Mouse (Mus musculus): ENCODE measurements around the gene Lama5. TPM values are rescaled to one million over a fixed set of nuclear protein-coding genes. Genes with fewer than 3 reads are reported as not detected.
A peak's percentile ranks its signal among the peaks of the same experiment; 100 is the strongest.

Gene Lama5
- polyA plus RNA-seq, 1 experiment from 2014 or later: 28.2 TPM

GRCm38 (mm10) chr2:180215011-180215461 lies 10.6 kb downstream of the Lama5 start:
- Histone ChIP-seq H3K9me3 (ENCODE audit: control insufficient read depth, low read length) (no peaks in the 10 kb centered on the region), H3K9ac (ENCODE audit: low read depth, low read length) (no peak overlapping the region), H3K27me3 (replicated peaks; ENCODE audit: control insufficient read depth, insufficient read depth, low read length) (no peaks in the 10 kb centered on the region), H3K4me3 (ENCODE audit: low read depth, low read length) (no peak overlapping the region), H3K27ac (replicated peaks; ENCODE audit: low read depth, low read length) (no peak overlapping the region), H3K4me2 (ENCODE audit: low read depth, low read length) (no peak overlapping the region), H3K36me3 (ENCODE audit: control insufficient read depth, insufficient read depth, low read length) (no peaks in the 10 kb centered on the region), H3K4me1 (ENCODE audit: control insufficient read depth, insufficient read depth, low read length) (peaks cover 8% of the 10 kb centered on the region; the same call in 1 of the 2 replicates)
- no peak for ATAC-seq (ENCODE audit: low read depth)
- WGBS: 63% methylated on average over 8 of the region's 8 CpGs
- DNase-seq (ENCODE audit: low spot score): no peak

- no peak overlapping the region for H3K9ac ChIP-seq (ENCODE audit: low read depth, low read length)
- peaks cover 8% of the 10 kb centered on the region; the same call in 1 of the 2 replicates for H3K4me1 ChIP-seq (ENCODE audit: control insufficient read depth, insufficient read depth, low read length)
- no peaks in the 10 kb centered on the region for H3K36me3 ChIP-seq (ENCODE audit: control insufficient read depth, insufficient read depth, low read length)
- ATAC-seq (ENCODE audit: low read depth): no peak
- H3K27me3 ChIP-seq (replicated peaks; ENCODE audit: control insufficient read depth, insufficient read depth, low read length): no peaks in the 10 kb centered on the region
- no peak for DNase-seq (ENCODE audit: low spot score)
- no peak overlapping the region for H3K27ac ChIP-seq (replicated peaks; ENCODE audit: low read depth, low read length)
- no peak overlapping the region for H3K4me2 ChIP-seq (ENCODE audit: low read depth, low read length)
- 74% methylated on average over 4 of the region's 4 CpGs for WGBS
- no peaks in the 10 kb centered on the region for H3K9me3 ChIP-seq (ENCODE audit: control insufficient read depth, low read length)
- H3K4me3 ChIP-seq (ENCODE audit: low read depth, low read length): no peak overlapping the region
Measured at GRCm38 (mm10) chr2:180214352-180214978, 11.2 kb downstream of the Lama5 start.

GRCm38 (mm10) chr2:180212255-180212654 lies 13.4 kb downstream of the Lama5 start:
- H3K4me3 ChIP-seq (ENCODE audit: low read depth, low read length): no peak overlapping the region
- H3K36me3 ChIP-seq (ENCODE audit: control insufficient read depth, insufficient read depth, low read length): no peaks in the 10 kb centered on the region
- H3K9ac ChIP-seq (ENCODE audit: low read depth, low read length): no peak overlapping the region
- 87% methylated on average over 3 of the region's 3 CpGs for WGBS
- 0 out of 2 replicates have a peak, but pooled peaks cover 3% of the 10 kb centered on the region for H3K4me1 ChIP-seq (ENCODE audit: control insufficient read depth, insufficient read depth, low read length)
- H3K27me3 ChIP-seq (replicated peaks; ENCODE audit: control insufficient read depth, insufficient read depth, low read length): no peaks in the 10 kb centered on the region
- ATAC-seq (ENCODE audit: low read depth) (no peak), DNase-seq (ENCODE audit: low spot score) (no peak)
- no peaks in the 10 kb centered on the region for H3K9me3 ChIP-seq (ENCODE audit: control insufficient read depth, low read length)
- H3K27ac ChIP-seq (replicated peaks; ENCODE audit: low read depth, low read length): no peak overlapping the region
- no peak overlapping the region for H3K4me2 ChIP-seq (ENCODE audit: low read depth, low read length)

DNA sequence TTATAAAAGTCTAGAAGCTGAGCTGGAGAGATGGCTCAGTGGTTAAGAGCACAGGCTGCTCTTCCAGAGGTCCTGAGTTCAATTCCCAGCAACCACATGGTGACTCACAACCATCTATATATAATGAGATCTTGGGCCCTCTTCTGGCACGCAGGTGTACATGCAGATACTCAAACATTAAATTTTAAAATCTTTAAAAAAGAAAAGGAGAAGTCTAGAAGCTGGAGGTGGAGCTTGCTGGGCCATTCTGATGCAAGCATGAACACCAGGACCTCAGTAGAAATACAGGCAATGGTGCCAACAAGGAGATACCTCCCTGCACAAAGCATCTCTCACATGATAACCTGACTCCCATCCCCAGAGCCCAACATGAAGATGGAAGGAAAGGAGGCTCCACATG lies 16.7 kb downstream of the Lama5 start:
- ATAC-seq (ENCODE audit: low read depth): no peak
- no peaks in the 10 kb centered on the region for H3K27me3 ChIP-seq (replicated peaks; ENCODE audit: control insufficient read depth, insufficient read depth, low read length)
- no peaks in the 10 kb centered on the region for H3K36me3 ChIP-seq (ENCODE audit: control insufficient read depth, insufficient read depth, low read length)
- no peak overlapping the region for H3K9ac ChIP-seq (ENCODE audit: low read depth, low read length)
- WGBS: 71% methylated on average over 1 of the region's 1 CpGs
- no peaks in the 10 kb centered on the region for H3K9me3 ChIP-seq (ENCODE audit: control insufficient read depth, low read length)
- no peak overlapping the region for H3K27ac ChIP-seq (replicated peaks; ENCODE audit: low read depth, low read length)
- no peak overlapping the region for H3K4me2 ChIP-seq (ENCODE audit: low read depth, low read length)
- DNase-seq (ENCODE audit: low spot score): no peak
- no peaks in the 10 kb centered on the region for H3K4me1 ChIP-seq (ENCODE audit: control insufficient read depth, insufficient read depth, low read length)
- no peak overlapping the region for H3K4me3 ChIP-seq (ENCODE audit: low read depth, low read length)

DNA sequence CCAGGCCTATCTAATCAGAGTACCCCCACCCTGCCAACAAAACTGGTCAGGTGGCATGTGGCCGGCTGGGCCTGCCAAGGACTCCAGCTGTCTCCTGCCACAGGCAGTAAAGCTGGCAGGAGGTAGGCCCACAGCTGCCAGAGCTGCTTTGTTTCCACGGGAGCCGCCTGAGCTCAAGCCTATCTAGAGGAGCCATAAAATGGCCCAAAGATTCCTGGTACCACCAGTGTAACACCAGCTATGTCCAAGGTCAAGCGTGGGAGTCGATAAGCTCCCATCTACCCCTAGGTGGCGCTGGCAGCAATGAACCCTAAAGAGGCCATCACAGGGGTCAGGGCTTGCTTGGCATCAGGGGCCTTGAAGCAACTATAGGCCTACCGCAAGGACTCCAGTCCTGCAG lies 17.8 kb downstream of the Lama5 start:
- no peak overlapping the region for H3K9ac ChIP-seq (ENCODE audit: low read depth, low read length)

DNA sequence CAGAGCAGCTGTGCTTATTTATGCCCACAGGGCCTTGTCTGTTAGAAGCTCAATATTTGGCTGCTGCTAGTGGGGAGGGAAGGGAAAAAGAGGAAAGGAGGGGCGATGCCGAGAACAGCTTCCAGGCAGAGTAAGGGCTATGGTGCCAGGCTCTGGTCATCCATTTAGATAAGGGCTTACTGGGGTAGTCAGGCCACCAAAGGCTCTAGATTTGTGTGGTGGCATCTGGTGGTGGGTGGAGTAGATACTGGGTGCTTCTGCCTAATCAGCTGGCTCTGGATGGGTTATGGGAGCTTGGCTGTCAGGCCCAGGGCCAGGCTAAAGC lies 19.7 kb downstream of the Lama5 start:
- no peak overlapping the region for H3K4me2 ChIP-seq (ENCODE audit: low read depth, low read length)
- no peak overlapping the region for H3K9ac ChIP-seq (ENCODE audit: low read depth, low read length)
- WGBS: 75% methylated on average over 2 of the region's 2 CpGs
- DNase-seq (ENCODE audit: low spot score) (no peak), ATAC-seq (ENCODE audit: low read depth) (no peak)
- H3K27ac ChIP-seq (replicated peaks; ENCODE audit: low read depth, low read length): no peak overlapping the region
- no peaks in the 10 kb centered on the region for H3K36me3 ChIP-seq (ENCODE audit: control insufficient read depth, insufficient read depth, low read length)
- no peak overlapping the region for H3K4me3 ChIP-seq (ENCODE audit: low read depth, low read length)
- no peaks in the 10 kb centered on the region for H3K9me3 ChIP-seq (ENCODE audit: control insufficient read depth, low read length)
- no peaks in the 10 kb centered on the region for H3K4me1 ChIP-seq (ENCODE audit: control insufficient read depth, insufficient read depth, low read length)
- H3K27me3 ChIP-seq (replicated peaks; ENCODE audit: control insufficient read depth, insufficient read depth, low read length): no peaks in the 10 kb centered on the region

More for the DNA sequence above, 17.8 kb downstream of the Lama5 start:
- H3K4me3 ChIP-seq (ENCODE audit: low read depth, low read length): no peak overlapping the region
- H3K27me3 ChIP-seq (replicated peaks; ENCODE audit: control insufficient read depth, insufficient read depth, low read length): no peaks in the 10 kb centered on the region
- ATAC-seq (ENCODE audit: low read depth) (no peak; the same call in 1 of the 2 replicates), DNase-seq (ENCODE audit: low spot score) (no peak)
- WGBS: 74% methylated on average over 7 of the region's 7 CpGs
- H3K27ac ChIP-seq (replicated peaks; ENCODE audit: low read depth, low read length): no peak overlapping the region
- H3K4me2 ChIP-seq (ENCODE audit: low read depth, low read length): no peak overlapping the region
- no peaks in the 10 kb centered on the region for H3K9me3 ChIP-seq (ENCODE audit: control insufficient read depth, low read length)
- no peaks in the 10 kb centered on the region for H3K36me3 ChIP-seq (ENCODE audit: control insufficient read depth, insufficient read depth, low read length)
- H3K4me1 ChIP-seq (ENCODE audit: control insufficient read depth, insufficient read depth, low read length): no peaks in the 10 kb centered on the region

GRCm38 (mm10) chr2:180205083-180205955 lies 20.3 kb downstream of the Lama5 start:
- Histone ChIP-seq H3K9me3 (ENCODE audit: control insufficient read depth, low read length) (no peaks in the 10 kb centered on the region), H3K27ac (replicated peaks; ENCODE audit: low read depth, low read length) (no peak overlapping the region), H3K4me3 (ENCODE audit: low read depth, low read length) (no peak overlapping the region), H3K4me1 (ENCODE audit: control insufficient read depth, insufficient read depth, low read length) (no peaks in the 10 kb centered on the region), H3K4me2 (ENCODE audit: low read depth, low read length) (no peak overlapping the region), H3K27me3 (replicated peaks; ENCODE audit: control insufficient read depth, insufficient read depth, low read length) (no peaks in the 10 kb centered on the region), H3K36me3 (ENCODE audit: control insufficient read depth, insufficient read depth, low read length) (no peaks in the 10 kb centered on the region), H3K9ac (ENCODE audit: low read depth, low read length) (no peak overlapping the region)
- 70% methylated on average over 12 of the region's 12 CpGs for WGBS
- ATAC-seq (ENCODE audit: low read depth) (0 out of 2 replicates have a peak, but pooled peaks have one; percentile 34), DNase-seq (ENCODE audit: low spot score) (peak; percentile 7)

GRCm38 (mm10) chr2:180204501-180204900 lies 21.2 kb downstream of the Lama5 start:
- ATAC-seq (ENCODE audit: low read depth) (no peak), DNase-seq (ENCODE audit: low spot score) (no peak)
- WGBS: 82% methylated on average over 9 of the region's 9 CpGs

More at GRCm38 (mm10) chr2:180204501-180204900, 21.2 kb downstream of the Lama5 start:
- Histone ChIP-seq H3K27me3 (replicated peaks; ENCODE audit: control insufficient read depth, insufficient read depth, low read length) (no peaks in the 10 kb centered on the region), H3K4me2 (ENCODE audit: low read depth, low read length) (no peak overlapping the region), H3K4me3 (ENCODE audit: low read depth, low read length) (no peak overlapping the region), H3K4me1 (ENCODE audit: control insufficient read depth, insufficient read depth, low read length) (no peaks in the 10 kb centered on the region), H3K36me3 (ENCODE audit: control insufficient read depth, insufficient read depth, low read length) (no peaks in the 10 kb centered on the region), H3K27ac (replicated peaks; ENCODE audit: low read depth, low read length) (no peak overlapping the region), H3K9ac (ENCODE audit: low read depth, low read length) (no peak overlapping the region), H3K9me3 (ENCODE audit: control insufficient read depth, low read length) (no peaks in the 10 kb centered on the region)
